Mouse (Mus musculus) hindbrain, postnatal 0 days (tissue): ENCODE data around the gene Spata3. TPM values are rescaled to one million over a fixed set of nuclear protein-coding genes. Genes with fewer than 3 reads are reported as not detected.

Source experiments
- ATAC-seq: fragments of 200-750 bp; cut with Nextera tagmentation; 2 replicates; pipeline ENCODE4 v1.8.0; 2017; ENCODE audit warnings: mild to moderate bottlenecking, moderate TSS enrichment, moderate library complexity
- DNase-seq: peaks from one replicate; pipeline ENCODE4 v3.0.0-alpha.2; 2015; ENCODE audit warnings: low spot score
- H3K27ac ChIP-seq: fragments of 300-500 bp; sonication (generic); 2 replicates; pipeline ENCODE4 v1.5.1; 2014; ENCODE audit warnings: mild to moderate bottlenecking
- H3K27me3 ChIP-seq: fragments of 300-500 bp; sonication (generic); 2 replicates; pipeline ENCODE4 v1.6.1; 2014; ENCODE audit warnings: low read length, mixed read lengths; ENCODE audit not compliant: insufficient read depth
- H3K36me3 ChIP-seq: fragments of 300-500 bp; sonication (generic); 2 replicates; pipeline ENCODE4 v1.6.1; 2014; ENCODE audit warnings: low read length, mixed read lengths; ENCODE audit not compliant: insufficient read depth
- H3K4me1 ChIP-seq: fragments of 300-500 bp; sonication (generic); 2 replicates; pipeline ENCODE4 v1.6.1; 2014; ENCODE audit warnings: antibody characterized with exemption, low read length, mixed read lengths; ENCODE audit not compliant: insufficient read depth
- H3K4me2 ChIP-seq: fragments of 300-500 bp; sonication (generic); 2 replicates; pipeline ENCODE4 v1.6.1; 2014; ENCODE audit warnings: low read depth, mild to moderate bottlenecking, low read length, moderate library complexity, mixed read lengths
- H3K4me3 ChIP-seq: fragments of 300-500 bp; sonication (generic); 2 replicates; pipeline ENCODE4 v1.5.1; 2014; ENCODE audit warnings: low read length
- H3K9ac ChIP-seq: fragments of 300-500 bp; sonication (generic); replicated peaks from 2 replicates; pipeline ENCODE4 v1.6.1; 2014; ENCODE audit warnings: mild to moderate bottlenecking, low read length, moderate library complexity, mixed read lengths
- H3K9me3 ChIP-seq: fragments of 300-500 bp; sonication (generic); 2 replicates; pipeline ENCODE4 v1.6.1; 2016; ENCODE audit warnings: low read length, mixed read lengths
- CTCF ChIP-seq: IDR thresholded peaks from 2 replicates; pipeline ENCODE4 v1.5.1; 2016; ENCODE audit warnings: antibody characterized with exemption, control low read depth, low read depth
- WGBS: fragments of 180-500 bp; shearing (Covaris S2); extraction: QIAGEN DNeasy Blood & Tissue Kit; methylation state at CpG from one replicate; pipeline ENCODE4 v1.1.7; 2014; 5-methylcytosine and 5-hydroxymethylcytosine counted together
- polyA plus RNA-seq: library from polyadenylated mRNA; unstranded; fragments of >200 nt; fragmentation: Nextera tagmentation; extraction: Ambion mirVana; gene quantifications from 2 replicates; pipeline ENCODE4 v1.2.1, GENCODE M21; 2015
- total RNA-seq: library from RNA; depleted of rRNA; stranded (reverse); fragments of >200 nt; gene quantifications from 2 replicates; pipeline ENCODE4 v1.2.3, GENCODE M21; 2014; rRNA removed

Spata3 gene
- total and polyA plus RNA-seq, 2 experiments from 2014 or later = 1.2 to 1.3 TPM

DNA sequence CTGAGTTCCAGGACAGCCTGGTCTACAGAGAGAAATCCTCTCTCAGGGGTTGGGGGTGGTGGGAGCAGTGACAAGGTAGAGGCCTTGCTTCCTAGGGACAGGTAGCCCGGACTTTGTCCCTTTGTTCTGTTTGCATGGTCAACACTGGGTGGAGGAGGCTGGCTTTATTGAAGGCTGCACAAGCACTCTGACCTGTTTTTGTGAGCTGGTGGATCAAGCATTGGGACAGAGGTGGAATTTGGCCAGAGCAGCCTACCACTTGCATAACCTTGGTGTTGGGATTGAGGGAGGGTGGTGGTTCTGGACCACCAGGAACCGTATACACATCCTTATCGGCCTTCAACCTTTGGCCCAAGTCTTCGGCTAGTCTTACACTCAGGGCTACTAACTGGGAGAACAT is 39.7 kb downstream of the Spata3 start:
- Histone ChIP-seq H3K9me3 (no peaks in the 10 kb centered on the region), H3K4me2 (no peak overlapping the region), H3K4me3 (no peak overlapping the region), H3K27ac (no peak overlapping the region), H3K4me1 (0 out of 2 replicates have a peak, but pooled peaks cover 4% of the 10 kb centered on the region), H3K9ac (no peak overlapping the region), H3K27me3 (no peaks in the 10 kb centered on the region), H3K36me3 (no peaks in the 10 kb centered on the region)
- 93% methylated on average over 4 of the region's 4 CpGs for WGBS
- ATAC-seq (no peak), DNase-seq (no peak)
- no peak for TF ChIP-seq CTCF

DNA sequence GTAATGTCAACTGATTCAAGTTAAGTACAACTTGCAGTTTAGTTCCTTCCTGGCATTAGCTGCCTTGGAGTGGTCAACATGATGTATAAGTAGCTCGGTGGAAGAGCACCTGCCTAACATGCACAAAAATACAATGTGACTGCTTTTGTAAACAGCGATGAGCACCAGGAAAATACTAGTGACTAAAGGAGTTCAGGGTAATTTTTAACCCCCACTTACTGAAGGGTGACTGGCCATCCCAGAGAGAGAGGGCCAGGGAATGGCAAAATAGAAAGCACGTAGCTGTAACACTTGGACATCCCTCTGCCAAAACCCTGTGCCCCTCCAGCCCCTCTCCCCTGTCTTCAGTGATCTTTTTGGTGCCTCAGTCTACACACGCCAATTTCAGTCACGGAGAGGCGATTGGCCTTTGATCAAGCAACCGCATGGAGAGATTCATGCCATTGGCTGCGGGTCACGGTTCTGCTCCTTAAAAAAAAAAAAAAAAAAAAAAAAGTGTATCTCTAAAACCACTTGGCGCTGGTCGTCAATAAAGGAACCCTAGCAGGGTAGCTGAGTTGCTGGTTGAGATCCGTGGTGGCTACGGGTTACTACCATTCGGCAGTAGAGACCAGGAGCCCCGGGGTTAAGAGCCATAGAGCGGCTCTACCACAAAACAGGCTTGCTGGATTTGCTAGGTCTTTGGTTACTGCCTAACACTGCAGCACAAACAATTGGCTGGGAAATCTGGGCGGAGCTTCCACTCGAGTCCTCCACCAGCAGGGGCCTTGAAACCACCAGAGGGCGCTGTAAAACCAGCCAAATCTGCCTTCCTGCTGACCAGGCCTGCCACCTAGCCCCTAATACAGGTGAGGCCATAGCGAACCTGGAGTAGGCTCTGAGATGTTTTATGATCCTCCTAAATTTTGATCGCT is 42.5 kb downstream of the Spata3 start:
- no peaks in the 10 kb centered on the region for H3K27me3 ChIP-seq
- no peaks in the 10 kb centered on the region for H3K36me3 ChIP-seq
- H3K4me3 ChIP-seq = peak overlapping the region; percentile 30
- 8% methylated on average over 21 of the region's 21 CpGs for WGBS
- peak overlapping the region; percentile 55 for H3K4me2 ChIP-seq
- H3K9ac ChIP-seq = 0 out of 2 replicates have a peak overlapping the region, but pooled peaks have one; percentile 31
- no peaks in the 10 kb centered on the region for H3K4me1 ChIP-seq
- peak; percentile 96 for TF ChIP-seq CTCF
- H3K27ac ChIP-seq = peak overlapping the region; percentile 59; the same call in 1 of the 2 replicates
- no peaks in the 10 kb centered on the region for H3K9me3 ChIP-seq
- DNase-seq (peak; percentile 98), ATAC-seq (peak; percentile 87)

DNA sequence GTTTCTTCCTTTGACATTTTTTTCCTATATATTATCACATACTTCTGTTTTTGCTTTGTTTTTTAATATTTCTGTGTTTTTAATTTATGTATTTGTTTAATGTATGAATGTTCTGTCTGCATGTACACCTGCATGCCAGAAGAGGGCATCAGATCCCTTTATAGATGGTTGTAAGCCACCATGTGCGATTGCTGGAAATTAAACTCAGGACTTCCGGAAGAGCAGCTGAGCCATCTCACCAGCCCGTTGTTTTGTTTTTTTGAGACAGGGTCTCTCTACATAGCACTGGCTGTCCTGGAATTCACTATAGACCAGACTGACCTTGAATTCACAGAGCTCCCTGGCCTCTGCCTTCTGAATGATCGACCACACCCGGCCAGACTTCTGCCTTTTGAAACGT is 45.9 kb downstream of the Spata3 start:
- peak; percentile 45 for TF ChIP-seq CTCF
- Histone ChIP-seq H3K27me3 (no peaks in the 10 kb centered on the region), H3K9ac (no peak overlapping the region), H3K9me3 (no peaks in the 10 kb centered on the region), H3K36me3 (no peaks in the 10 kb centered on the region), H3K4me2 (no peak overlapping the region), H3K4me1 (no peaks in the 10 kb centered on the region; the same call in 1 of the 2 replicates), H3K4me3 (no peak overlapping the region), H3K27ac (no peak overlapping the region)
- ATAC-seq (no peak), DNase-seq (peak; percentile 8)
- 87% methylated on average over 6 of the region's 6 CpGs for WGBS

DNA sequence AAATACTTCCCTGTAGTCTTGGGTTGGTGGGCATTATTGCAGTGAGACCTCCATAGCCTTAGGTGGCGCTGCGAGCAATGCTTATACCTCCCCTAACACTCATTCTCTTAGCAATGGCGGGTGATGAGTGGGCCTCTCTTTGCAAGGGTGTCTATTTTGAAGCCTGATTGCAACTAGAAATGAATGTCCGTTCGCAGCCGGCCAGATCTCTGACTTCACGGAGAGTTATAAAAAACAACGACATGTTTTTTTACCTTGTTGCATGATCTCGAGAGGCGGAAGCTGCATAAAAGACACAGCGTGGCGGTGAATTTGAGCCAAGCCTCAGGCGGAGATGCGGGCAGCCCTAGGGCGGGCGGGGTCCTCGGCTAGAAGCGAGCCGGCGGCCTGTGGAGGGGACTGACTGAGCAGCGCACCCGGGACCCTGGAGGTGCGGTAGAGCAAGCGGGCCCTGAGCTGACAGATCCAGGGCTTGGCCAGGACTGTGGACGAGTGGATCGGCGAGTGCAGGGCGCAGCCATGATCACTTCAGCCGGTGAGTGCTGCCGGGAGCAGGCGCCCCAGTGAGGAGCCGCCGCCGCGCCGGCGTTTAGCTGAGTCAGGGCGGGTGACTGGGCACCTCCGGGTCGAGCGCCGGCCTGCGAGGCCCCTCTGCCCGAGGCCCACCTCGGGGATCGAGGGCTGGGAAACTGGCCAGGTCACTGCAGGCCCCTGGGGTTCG is 47.8 kb downstream of the Spata3 start, which contains the start of gene Psmd1:
TSS of gene Psmd1 (plus strand) at position 117 of the 721 bp plus-strand sequence.
- peak within 1 kb of the TSS; percentile 93 for H3K4me2 ChIP-seq

DNA sequence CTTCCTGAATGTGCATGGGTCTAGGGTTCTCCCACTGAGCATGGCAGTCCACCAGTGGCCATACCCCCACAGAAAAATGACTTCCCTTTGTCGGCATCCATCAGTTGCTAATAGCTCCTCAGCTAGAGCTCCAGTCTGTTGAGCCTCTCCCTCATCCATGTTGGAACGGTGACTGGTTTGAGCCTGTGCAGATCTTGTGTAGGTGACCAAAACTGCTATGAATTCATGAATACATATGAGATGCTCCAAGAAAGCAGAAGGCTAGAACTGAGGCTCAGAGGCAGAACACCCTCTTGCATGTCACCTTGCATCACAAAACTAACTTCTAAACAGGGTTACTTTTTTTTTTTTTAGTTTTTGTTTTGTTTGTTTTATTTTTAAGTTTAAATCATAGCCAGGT is 59.9 kb downstream of the Spata3 start:
- Histone ChIP-seq H3K9ac (no peak overlapping the region), H3K4me1 (no peaks in the 10 kb centered on the region), H3K36me3 (peaks cover 42% of the 10 kb centered on the region), H3K27me3 (no peaks in the 10 kb centered on the region), H3K4me3 (no peak overlapping the region), H3K9me3 (no peaks in the 10 kb centered on the region), H3K4me2 (no peak overlapping the region), H3K27ac (no peak overlapping the region)
- no peak for TF ChIP-seq CTCF
- 95% methylated on average over 2 of the region's 2 CpGs for WGBS
- ATAC-seq = no peak
- DNase-seq = no peak

More for the DNA sequence above, 47.8 kb downstream of the Spata3 start, which contains the start of gene Psmd1:
- Histone ChIP-seq H3K27ac (peak within 1 kb of the TSS; percentile 80), H3K9ac (peak within 1 kb of the TSS; percentile 99), H3K36me3 (no peaks in the 10 kb centered on the region), H3K4me3 (peak within 1 kb of the TSS; percentile 100), H3K9me3 (no peaks in the 10 kb centered on the region), H3K27me3 (no peaks in the 10 kb centered on the region), H3K4me1 (no peaks in the 10 kb centered on the region; the same call in 1 of the 2 replicates)
- WGBS = under 1% methylated on average over 46 of the region's 47 CpGs
- peak; percentile 94 for ATAC-seq
- TF ChIP-seq CTCF = peak; percentile 89
- DNase-seq = peak; percentile 95

Other genes starting within 250 kb of the Spata3 start
- not detected in 2 replicates for gene A630001G21Rik, start 238.2 kb upstream of the Spata3 start, total RNA-seq
- gene A630001G21Rik, start 238.2 kb upstream of the Spata3 start, polyA plus RNA-seq = 0.35 and 0.36 TPM in 2 replicates
- gene Cab39, start 223.4 kb upstream of the Spata3 start, total RNA-seq = 141 and 153 TPM in 2 replicates
- 39.9 and 41.6 TPM in 2 replicates for gene Cab39, start 223.4 kb upstream of the Spata3 start, polyA plus RNA-seq
- 329 and 336 TPM in 2 replicates for gene Itm2c, start 122.5 kb upstream of the Spata3 start, total RNA-seq
- 244 and 253 TPM in 2 replicates for gene Itm2c, start 122.5 kb upstream of the Spata3 start, polyA plus RNA-seq
- gene 4933407L21Rik, start 88.3 kb upstream of the Spata3 start, total RNA-seq = 11.8 and 18.8 TPM in 2 replicates
- gene 4933407L21Rik, start 88.3 kb upstream of the Spata3 start, polyA plus RNA-seq = 12.3 and 13.9 TPM in 2 replicates
- 0.21 TPM in 1 of 2 replicates, not detected in the other for gene Gpr55, start 55.8 kb upstream of the Spata3 start, total RNA-seq
- gene Gpr55, start 55.8 kb upstream of the Spata3 start, polyA plus RNA-seq = 0.14 and 0.15 TPM in 2 replicates
- 46.4 and 63.9 TPM in 2 replicates for gene 2810459M11Rik, start 29.0 kb downstream of the Spata3 start, total RNA-seq
- 12.9 and 16.1 TPM in 2 replicates for gene 2810459M11Rik, start 29.0 kb downstream of the Spata3 start, polyA plus RNA-seq
- 74.0 and 127 TPM in 2 replicates for gene Psmd1, start 47.6 kb downstream of the Spata3 start, total RNA-seq
- 183 TPM in 2 replicates for gene Psmd1, start 47.6 kb downstream of the Spata3 start, polyA plus RNA-seq
- not detected in 2 replicates for gene Htr2b, start 95.2 kb downstream of the Spata3 start, total RNA-seq
- 0.24 and 0.44 TPM in 2 replicates for gene Htr2b, start 95.2 kb downstream of the Spata3 start, polyA plus RNA-seq
- gene Gm21972, start 116.8 kb downstream of the Spata3 start, total RNA-seq = 4.0 and 5.2 TPM in 2 replicates
- 0.29 TPM in 1 of 2 replicates, not detected in the other for gene Gm21972, start 116.8 kb downstream of the Spata3 start, polyA plus RNA-seq
- gene Armc9, start 138.0 kb downstream of the Spata3 start, total RNA-seq = 13.6 and 21.0 TPM in 2 replicates
- gene Armc9, start 138.0 kb downstream of the Spata3 start, polyA plus RNA-seq = 34.9 and 38.1 TPM in 2 replicates